Mouse (Mus musculus) hindlimb bud, embryonic 11.5 days (tissue): ENCODE measurements at regions not wholly inside any gene's neighbourhood (a gene's known extent, or its start where the extent isn't known, plus 50 kb on each side); places are given as distances from the start of the nearest gene placed in this dataset.
A peak's percentile ranks its signal among the peaks of the same experiment; 100 is the strongest.

Source experiments
- DNase-seq: peaks from one replicate; pipeline ENCODE4 v3.0.0-alpha.2; 2012; ENCODE audit warnings: low read depth, low spot score; ENCODE audit errors: extremely low spot score

- DNase-seq = no peak
These were observed 54.2 kb upstream of the Cdc42bpa start for GRCm38 (mm10) chr1:179906115-179906514.

- DNase-seq = no peak
These were observed 67.6 kb upstream of the Cdc42bpa start for GRCm38 (mm10) chr1:179892711-179893110.

DNA sequence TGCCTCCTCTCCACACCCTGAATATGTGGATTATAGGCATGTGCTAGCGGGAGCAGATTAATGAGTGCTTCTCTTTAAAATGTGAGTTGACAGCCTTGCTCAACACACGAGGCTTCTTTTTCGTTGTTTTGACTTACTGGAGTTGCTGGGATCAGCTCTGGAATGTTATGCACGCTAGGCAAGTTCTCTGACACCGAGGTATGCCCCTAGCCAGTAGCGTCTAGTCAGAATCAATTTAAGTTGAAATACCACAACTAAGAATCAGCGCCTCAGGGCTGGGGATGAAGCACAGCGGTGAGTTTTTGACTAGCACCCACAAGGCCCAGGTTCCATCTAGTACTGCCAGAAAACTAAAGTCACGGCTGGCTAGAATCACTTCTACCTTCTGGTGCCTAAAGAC is 72.4 kb upstream of the Cdc42bpa start:
- no peak for DNase-seq

DNA sequence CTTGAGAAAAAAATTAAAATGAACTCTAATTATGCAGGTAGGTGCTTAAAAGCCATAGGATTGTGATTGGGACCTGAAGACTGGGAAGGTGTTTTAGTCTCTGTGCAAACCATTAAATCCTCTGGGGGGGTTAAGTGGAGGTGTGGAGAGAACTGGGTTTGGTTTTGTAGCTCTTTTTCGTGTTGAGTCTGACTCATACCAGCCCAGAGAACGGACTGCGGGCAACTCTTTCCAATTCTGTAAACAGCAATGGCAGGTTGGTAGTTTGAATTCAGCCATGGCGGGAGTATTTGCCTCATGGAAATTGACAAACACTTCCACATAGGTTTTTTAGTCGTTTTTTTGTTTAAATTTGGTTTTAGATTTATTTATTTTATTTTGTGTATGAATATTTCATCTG is 77.7 kb upstream of the Ahctf1 start:
- DNase-seq = no peak

DNA sequence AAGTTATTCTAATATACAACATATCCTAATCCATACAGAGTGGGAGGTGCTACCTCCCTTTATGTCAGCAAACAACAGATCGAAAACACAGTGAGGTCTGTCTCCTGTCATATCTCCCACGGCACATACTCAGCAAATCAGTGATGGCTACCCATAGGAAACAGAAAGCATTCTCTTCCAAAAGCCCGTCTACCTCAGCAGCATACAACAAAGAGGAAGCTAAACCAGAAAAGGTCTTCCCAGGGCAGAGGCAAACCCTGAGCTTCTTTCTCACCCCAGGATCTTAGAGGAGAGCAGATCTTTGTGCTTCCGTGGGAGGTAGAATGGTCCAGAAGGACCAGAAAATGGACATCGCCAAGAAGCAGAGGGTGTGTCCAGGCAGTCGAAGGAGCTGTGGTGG is 74.4 kb upstream of the Ahctf1 start:
- DNase-seq = no peak

GRCm38 (mm10) chr1:179873772-179874555 is 70.5 kb upstream of the Ahctf1 start:
- DNase-seq = no peak

DNA sequence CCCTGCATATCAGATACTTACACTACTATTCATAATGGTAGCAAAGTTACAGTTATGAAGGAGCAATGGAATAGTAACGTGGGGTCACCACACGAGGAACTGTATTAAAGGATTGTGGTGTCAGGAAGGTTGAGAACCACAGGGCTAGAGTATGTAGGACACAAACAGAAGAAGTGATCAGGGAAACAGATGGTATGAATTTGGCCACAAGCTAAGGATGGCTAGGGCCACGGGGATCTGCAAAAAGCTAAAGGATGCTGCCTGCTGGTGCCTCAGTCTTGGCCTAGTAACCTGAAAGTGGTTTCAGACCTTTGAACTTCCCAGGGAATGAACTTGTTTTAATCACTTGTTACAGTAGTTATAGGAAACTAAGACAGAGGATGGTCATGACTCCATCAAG is 68.5 kb upstream of the Ahctf1 start:
- no peak for DNase-seq

- DNase-seq = no peak
These were observed 65.2 kb upstream of the Ahctf1 start for GRCm38 (mm10) chr1:179868656-179869055.

DNA sequence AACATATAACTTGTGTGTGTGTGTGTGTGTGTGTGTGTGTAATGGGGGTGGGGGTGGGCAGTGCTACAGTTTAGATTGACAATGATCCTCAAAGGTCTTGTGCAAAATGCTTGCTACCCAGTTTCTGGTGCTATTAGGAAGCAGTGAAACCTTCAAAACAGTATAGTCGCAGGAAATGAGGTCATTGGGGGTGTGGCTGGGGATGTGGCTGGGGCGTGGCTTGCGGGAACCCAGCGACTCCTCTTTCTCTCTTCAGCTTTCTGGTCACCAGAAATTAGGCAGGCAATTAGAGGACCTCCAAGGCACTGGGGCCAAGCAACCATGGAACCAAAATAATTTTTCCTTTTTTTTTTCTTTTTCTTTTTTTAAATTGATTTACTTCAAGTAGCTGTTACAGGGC is 64.0 kb upstream of the Ahctf1 start:
- no peak for DNase-seq

DNA sequence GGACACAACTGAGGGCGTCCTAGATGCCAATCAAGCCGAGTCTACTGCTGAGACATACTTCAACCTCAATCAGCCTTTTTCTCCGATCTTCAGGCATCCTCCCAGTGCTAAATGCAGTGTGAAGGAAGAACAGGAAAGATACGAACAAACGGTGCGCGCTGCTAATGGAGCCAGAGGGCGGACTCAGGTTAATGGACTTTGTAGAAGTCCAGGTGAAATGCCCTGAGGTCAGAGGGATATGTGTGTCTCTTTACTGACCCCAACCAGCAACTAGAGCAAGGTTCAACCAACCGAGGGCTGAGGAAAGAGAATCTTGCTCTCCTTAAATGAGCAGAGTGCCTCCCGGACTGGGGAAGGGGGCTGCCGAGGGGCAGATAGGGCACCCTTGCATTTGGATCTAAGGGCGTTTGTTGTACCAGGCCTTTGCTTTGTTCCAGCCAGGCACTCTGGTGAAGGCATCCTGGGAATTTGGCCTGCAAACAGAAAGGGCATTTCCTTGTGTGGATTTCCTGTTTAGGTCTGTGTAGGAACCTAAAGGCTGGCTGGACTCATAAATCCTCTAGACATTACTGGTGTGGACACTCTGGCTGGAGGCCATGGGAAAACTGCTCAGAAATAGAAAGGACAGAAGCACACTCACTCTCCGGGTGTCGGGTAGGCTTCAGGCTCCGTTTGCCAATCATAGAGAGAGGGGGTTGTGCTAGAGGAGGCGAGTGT is 62.7 kb upstream of the Ahctf1 start:
- no peak for DNase-seq

DNA sequence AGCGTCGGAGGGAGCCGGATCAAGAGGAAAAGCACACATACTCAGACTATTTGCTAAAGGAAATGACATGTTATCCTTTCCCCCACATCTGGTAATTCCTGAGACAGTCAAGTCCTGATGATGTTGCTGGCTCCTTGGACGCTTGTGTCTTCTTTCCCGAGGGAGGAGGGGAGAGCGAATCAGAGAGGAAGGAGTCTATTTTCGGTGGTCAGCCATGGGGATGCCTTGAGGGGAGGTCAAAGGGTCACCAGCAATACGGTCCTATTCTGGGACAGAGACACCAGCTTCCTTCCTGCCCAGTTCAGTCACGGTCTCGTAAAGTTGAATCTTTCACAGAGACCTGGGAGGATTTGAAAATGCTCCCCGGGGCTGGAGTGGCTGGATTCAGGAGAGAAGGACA is 62.1 kb upstream of the Ahctf1 start:
- DNase-seq = no peak

GRCm38 (mm10) chr1:179864537-179865226 is 61.2 kb upstream of the Ahctf1 start:
- DNase-seq = no peak

GRCm38 (mm10) chr1:179863420-179863819 is 59.9 kb upstream of the Ahctf1 start:
- DNase-seq = no peak

DNA sequence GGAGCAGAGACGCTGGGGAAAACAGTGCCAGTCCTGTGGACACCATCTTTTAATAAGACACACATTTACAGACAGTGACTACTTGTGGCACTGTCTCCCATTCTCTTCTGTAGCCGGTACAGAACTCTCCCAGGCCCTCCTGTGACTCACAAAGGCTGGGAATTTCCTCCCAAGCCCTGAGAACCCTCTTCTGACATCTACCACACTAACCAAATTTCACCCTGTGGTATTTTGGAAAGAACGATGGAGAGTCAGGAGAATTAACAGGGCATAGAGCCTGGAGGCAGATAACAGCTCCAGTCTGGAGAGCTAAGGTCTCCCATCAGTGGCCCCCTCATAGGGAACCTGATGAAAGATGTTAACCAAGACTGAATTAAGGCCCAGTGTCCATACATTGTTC is 59.5 kb upstream of the Ahctf1 start:
- DNase-seq = no peak

GRCm38 (mm10) chr1:179861776-179862175 is 58.3 kb upstream of the Ahctf1 start:
- no peak for DNase-seq

GRCm38 (mm10) chr1:179859552-179859902 is 56.0 kb upstream of the Ahctf1 start:
- DNase-seq = no peak

DNA sequence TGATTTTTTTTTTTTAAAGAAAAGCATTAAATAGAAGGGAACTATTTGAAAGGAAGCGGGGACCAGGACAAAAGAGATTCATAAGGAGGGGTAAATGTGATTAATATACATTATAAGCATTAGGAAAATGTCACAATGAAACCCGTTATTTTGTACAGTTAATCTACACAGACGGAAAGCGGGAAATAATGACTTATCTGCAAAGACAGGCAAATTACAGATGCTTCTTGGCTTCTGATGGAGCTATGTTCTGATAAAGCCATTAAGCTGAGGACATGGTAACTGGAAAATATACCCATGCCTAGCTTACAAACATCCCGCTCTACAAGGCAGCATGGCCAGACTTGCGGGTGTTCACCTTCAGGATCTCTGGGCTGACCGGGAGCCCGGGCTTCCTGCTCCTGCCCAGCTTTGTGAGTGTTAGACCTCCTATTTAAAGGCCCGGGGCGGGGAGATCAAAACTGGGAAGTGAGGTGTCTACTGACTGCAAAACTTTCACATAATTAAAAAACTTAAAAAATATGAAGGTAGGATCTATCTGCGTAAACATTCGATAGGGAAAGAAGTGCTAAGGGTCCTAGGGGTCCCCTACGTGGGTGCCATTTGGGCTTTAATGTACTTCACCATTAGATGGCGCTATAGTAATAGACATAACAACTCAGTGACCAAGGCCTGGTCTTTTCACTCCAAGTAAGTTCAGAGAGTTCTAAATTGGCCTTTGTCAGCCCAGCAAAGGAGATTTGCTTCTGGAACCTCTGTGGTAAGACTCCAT is 55.5 kb upstream of the Ahctf1 start:
- peak; percentile 67 for DNase-seq

DNA sequence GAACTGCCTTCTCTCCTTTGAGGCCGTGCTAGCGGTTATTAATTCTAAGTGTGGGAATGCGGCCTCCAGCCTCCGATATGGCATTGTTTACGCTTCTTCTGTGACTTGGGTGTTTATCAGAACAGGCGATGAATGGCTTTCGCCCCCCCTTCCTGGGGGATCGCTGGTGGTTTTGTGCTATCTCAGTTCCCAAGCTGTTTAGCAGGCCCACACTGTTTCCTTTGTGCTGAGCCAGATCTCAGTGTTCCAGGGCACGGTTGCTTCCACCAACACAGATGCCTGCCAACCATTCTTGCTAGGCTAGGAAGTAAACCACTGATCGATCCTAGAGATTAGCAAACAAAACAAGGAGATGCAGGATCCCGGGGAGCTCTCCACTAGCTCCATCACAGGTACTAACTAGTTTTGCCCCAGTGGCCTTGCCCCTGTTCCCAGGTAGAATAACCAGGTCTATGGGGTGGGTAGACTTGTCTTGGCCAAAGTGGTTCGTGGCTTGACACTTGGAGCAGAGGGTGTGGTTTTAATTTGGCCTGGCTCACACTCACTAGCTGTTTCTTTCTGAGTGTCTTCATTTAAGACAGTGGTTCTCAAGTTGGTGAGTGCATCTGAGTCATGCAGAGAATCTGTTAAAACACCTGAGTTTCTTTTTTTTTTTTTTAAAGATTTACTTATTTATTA is 50.9 kb upstream of the Ahctf1 start:
- no peak for DNase-seq
